Mouse (Mus musculus): Measurements from ENCODE around the gene Ano6. TPM values are rescaled to one million over a fixed set of nuclear protein-coding genes. Genes with fewer than 3 reads are reported as not detected.

The Ano6 gene
- polyA plus RNA-seq, 1 experiment from 2014 or later: 30.8 TPM

- Histone ChIP-seq H3K36me3 (ENCODE audit: control insufficient read depth, insufficient read depth, low read length) (no peaks in the 10 kb centered on the region), H3K27me3 (ENCODE audit: control insufficient read depth, insufficient read depth, low read length) (no peaks in the 10 kb centered on the region), H3K4me1 (ENCODE audit: control insufficient read depth, insufficient read depth, low read length) (no peaks in the 10 kb centered on the region), H3K4me3 (ENCODE audit: low read depth, low read length) (no peak overlapping the region), H3K9ac (ENCODE audit: low read length) (no peak overlapping the region), H3K27ac (ENCODE audit: low read depth, low read length) (no peak overlapping the region), H3K4me2 (no peak overlapping the region), H3K9me3 (ENCODE audit: control insufficient read depth, low read length) (no peaks in the 10 kb centered on the region)
- ATAC-seq (ENCODE audit: low FRiP score) (no peak), DNase-seq (ENCODE audit: low spot score, missing footprints) (peak; percentile 12)
- 91% methylated on average over 17 of the region's 17 CpGs for WGBS
Observed at GRCm38 (mm10) chr15:95865311-95866100, 74.9 kb downstream of the Ano6 start.

- no peak for ATAC-seq (ENCODE audit: low FRiP score)
- Histone ChIP-seq H3K27me3 (ENCODE audit: control insufficient read depth, insufficient read depth, low read length) (no peaks in the 10 kb centered on the region), H3K4me3 (ENCODE audit: low read depth, low read length) (no peak overlapping the region), H3K9ac (ENCODE audit: low read length) (no peak overlapping the region), H3K36me3 (ENCODE audit: control insufficient read depth, insufficient read depth, low read length) (no peaks in the 10 kb centered on the region), H3K4me1 (ENCODE audit: control insufficient read depth, insufficient read depth, low read length) (no peaks in the 10 kb centered on the region), H3K9me3 (ENCODE audit: control insufficient read depth, low read length) (no peaks in the 10 kb centered on the region), H3K4me2 (no peak overlapping the region), H3K27ac (ENCODE audit: low read depth, low read length) (no peak overlapping the region)
- WGBS: 91% methylated on average over 4 of the region's 4 CpGs
- DNase-seq (ENCODE audit: low spot score, missing footprints): no peak
Observed at GRCm38 (mm10) chr15:95868172-95868571, 77.5 kb downstream of the Ano6 start.

GRCm38 (mm10) chr15:95869611-95870010 is 79.0 kb downstream of the Ano6 start:
- no peaks in the 10 kb centered on the region for H3K9me3 ChIP-seq (ENCODE audit: control insufficient read depth, low read length)
- no peak overlapping the region for H3K4me2 ChIP-seq
- ATAC-seq (ENCODE audit: low FRiP score) (no peak), DNase-seq (ENCODE audit: low spot score, missing footprints) (no peak)
- H3K27me3 ChIP-seq (ENCODE audit: control insufficient read depth, insufficient read depth, low read length): no peaks in the 10 kb centered on the region
- no peaks in the 10 kb centered on the region for H3K4me1 ChIP-seq (ENCODE audit: control insufficient read depth, insufficient read depth, low read length)
- no peaks in the 10 kb centered on the region for H3K36me3 ChIP-seq (ENCODE audit: control insufficient read depth, insufficient read depth, low read length)
- no peak overlapping the region for H3K27ac ChIP-seq (ENCODE audit: low read depth, low read length)
- WGBS: 94% methylated on average over 5 of the region's 5 CpGs
- H3K4me3 ChIP-seq (ENCODE audit: low read depth, low read length): no peak overlapping the region
- H3K9ac ChIP-seq (ENCODE audit: low read length): no peak overlapping the region

- Histone ChIP-seq H3K9ac (ENCODE audit: low read length) (no peak overlapping the region), H3K27me3 (ENCODE audit: control insufficient read depth, insufficient read depth, low read length) (no peaks in the 10 kb centered on the region), H3K4me1 (ENCODE audit: control insufficient read depth, insufficient read depth, low read length) (no peaks in the 10 kb centered on the region), H3K4me3 (ENCODE audit: low read depth, low read length) (no peak overlapping the region), H3K27ac (ENCODE audit: low read depth, low read length) (no peak overlapping the region), H3K36me3 (ENCODE audit: control insufficient read depth, insufficient read depth, low read length) (no peaks in the 10 kb centered on the region), H3K4me2 (no peak overlapping the region), H3K9me3 (ENCODE audit: control insufficient read depth, low read length) (no peaks in the 10 kb centered on the region)
- WGBS: 89% methylated on average over 15 of the region's 15 CpGs
- DNase-seq (ENCODE audit: low spot score, missing footprints): no peak
- no peak for ATAC-seq (ENCODE audit: low FRiP score)
Observed at GRCm38 (mm10) chr15:95871631-95872030, 81.0 kb downstream of the Ano6 start.

GRCm38 (mm10) chr15:95872447-95872846 is 81.8 kb downstream of the Ano6 start:
- H3K4me1 ChIP-seq (ENCODE audit: control insufficient read depth, insufficient read depth, low read length): no peaks in the 10 kb centered on the region
- DNase-seq (ENCODE audit: low spot score, missing footprints) (no peak), ATAC-seq (ENCODE audit: low FRiP score) (no peak)
- no peak overlapping the region for H3K4me2 ChIP-seq
- H3K4me3 ChIP-seq (ENCODE audit: low read depth, low read length): no peak overlapping the region
- H3K27ac ChIP-seq (ENCODE audit: low read depth, low read length): no peak overlapping the region
- WGBS: 91% methylated on average over 8 of the region's 8 CpGs
- no peaks in the 10 kb centered on the region for H3K27me3 ChIP-seq (ENCODE audit: control insufficient read depth, insufficient read depth, low read length)
- no peaks in the 10 kb centered on the region for H3K36me3 ChIP-seq (ENCODE audit: control insufficient read depth, insufficient read depth, low read length)
- no peak overlapping the region for H3K9ac ChIP-seq (ENCODE audit: low read length)
- H3K9me3 ChIP-seq (ENCODE audit: control insufficient read depth, low read length): no peaks in the 10 kb centered on the region

GRCm38 (mm10) chr15:95873276-95873675 is 82.6 kb downstream of the Ano6 start:
- no peaks in the 10 kb centered on the region for H3K36me3 ChIP-seq (ENCODE audit: control insufficient read depth, insufficient read depth, low read length)
- DNase-seq (ENCODE audit: low spot score, missing footprints): no peak

GRCm38 (mm10) chr15:95874216-95874615 is 83.6 kb downstream of the Ano6 start:
- no peaks in the 10 kb centered on the region for H3K9me3 ChIP-seq (ENCODE audit: control insufficient read depth, low read length)
- H3K27me3 ChIP-seq (ENCODE audit: control insufficient read depth, insufficient read depth, low read length): no peaks in the 10 kb centered on the region
- no peak overlapping the region for H3K27ac ChIP-seq (ENCODE audit: low read depth, low read length)
- H3K4me3 ChIP-seq (ENCODE audit: low read depth, low read length): no peak overlapping the region
- H3K4me2 ChIP-seq: no peak overlapping the region
- no peaks in the 10 kb centered on the region for H3K4me1 ChIP-seq (ENCODE audit: control insufficient read depth, insufficient read depth, low read length)
- H3K36me3 ChIP-seq (ENCODE audit: control insufficient read depth, insufficient read depth, low read length): no peaks in the 10 kb centered on the region
- 95% methylated on average over 5 of the region's 5 CpGs for WGBS
- ATAC-seq (ENCODE audit: low FRiP score): no peak
- no peak overlapping the region for H3K9ac ChIP-seq (ENCODE audit: low read length)
- no peak for DNase-seq (ENCODE audit: low spot score, missing footprints)

More at GRCm38 (mm10) chr15:95873276-95873675, 82.6 kb downstream of the Ano6 start:
- no peak for ATAC-seq (ENCODE audit: low FRiP score)
- 80% methylated on average over 1 of the region's 1 CpGs for WGBS
- H3K9ac ChIP-seq (ENCODE audit: low read length): no peak overlapping the region
- H3K4me3 ChIP-seq (ENCODE audit: low read depth, low read length): no peak overlapping the region
- H3K27me3 ChIP-seq (ENCODE audit: control insufficient read depth, insufficient read depth, low read length): no peaks in the 10 kb centered on the region
- no peaks in the 10 kb centered on the region for H3K4me1 ChIP-seq (ENCODE audit: control insufficient read depth, insufficient read depth, low read length)
- no peak overlapping the region for H3K4me2 ChIP-seq
- no peaks in the 10 kb centered on the region for H3K9me3 ChIP-seq (ENCODE audit: control insufficient read depth, low read length)
- H3K27ac ChIP-seq (ENCODE audit: low read depth, low read length): no peak overlapping the region

GRCm38 (mm10) chr15:95874726-95875125 is 84.1 kb downstream of the Ano6 start:
- H3K4me2 ChIP-seq: no peak overlapping the region
- ATAC-seq (ENCODE audit: low FRiP score): no peak
- no peaks in the 10 kb centered on the region for H3K27me3 ChIP-seq (ENCODE audit: control insufficient read depth, insufficient read depth, low read length)
- no peak for DNase-seq (ENCODE audit: low spot score, missing footprints)
- H3K9me3 ChIP-seq (ENCODE audit: control insufficient read depth, low read length): no peaks in the 10 kb centered on the region
- no peak overlapping the region for H3K27ac ChIP-seq (ENCODE audit: low read depth, low read length)
- no peak overlapping the region for H3K9ac ChIP-seq (ENCODE audit: low read length)
- 85% methylated on average over 8 of the region's 8 CpGs for WGBS
- no peak overlapping the region for H3K4me3 ChIP-seq (ENCODE audit: low read depth, low read length)
- no peaks in the 10 kb centered on the region for H3K36me3 ChIP-seq (ENCODE audit: control insufficient read depth, insufficient read depth, low read length)
- no peaks in the 10 kb centered on the region for H3K4me1 ChIP-seq (ENCODE audit: control insufficient read depth, insufficient read depth, low read length)

GRCm38 (mm10) chr15:95875898-95876297 is 85.3 kb downstream of the Ano6 start:
- Histone ChIP-seq H3K27ac (ENCODE audit: low read depth, low read length) (no peak overlapping the region), H3K4me3 (ENCODE audit: low read depth, low read length) (no peak overlapping the region), H3K9ac (ENCODE audit: low read length) (no peak overlapping the region), H3K36me3 (ENCODE audit: control insufficient read depth, insufficient read depth, low read length) (no peaks in the 10 kb centered on the region), H3K4me2 (no peak overlapping the region), H3K4me1 (ENCODE audit: control insufficient read depth, insufficient read depth, low read length) (no peaks in the 10 kb centered on the region), H3K27me3 (ENCODE audit: control insufficient read depth, insufficient read depth, low read length) (no peaks in the 10 kb centered on the region), H3K9me3 (ENCODE audit: control insufficient read depth, low read length) (no peaks in the 10 kb centered on the region)
- ATAC-seq (ENCODE audit: low FRiP score) (no peak), DNase-seq (ENCODE audit: low spot score, missing footprints) (no peak)
- 97% methylated on average over 10 of the region's 10 CpGs for WGBS
